Mouse (Mus musculus): Measurements from ENCODE around the gene Jam2. TPM values are rescaled to one million over a fixed set of nuclear protein-coding genes. Genes with fewer than 3 reads are reported as not detected.

The Jam2 gene
- polyA plus RNA-seq, 1 experiment from 2014 or later, result 7.4 TPM

DNA sequence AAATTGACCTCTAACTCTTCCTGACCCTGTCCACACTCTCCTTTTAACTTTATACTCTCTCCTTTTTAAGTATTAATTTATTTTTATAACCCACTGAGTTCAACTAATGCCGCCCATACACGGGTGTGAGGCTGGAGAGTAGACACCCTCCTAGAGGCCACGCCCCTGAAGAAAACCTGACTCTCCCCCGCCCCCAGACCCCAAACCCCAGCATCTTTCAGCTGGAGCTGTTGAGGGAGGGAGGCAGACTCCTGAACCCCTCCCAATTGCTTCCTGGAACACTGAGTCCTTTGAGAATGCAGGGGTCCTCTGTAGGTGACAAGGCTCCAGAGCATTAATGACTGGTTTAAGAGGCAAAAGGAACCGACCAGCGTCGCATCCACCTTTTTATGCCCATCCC lies 11.0 kb downstream of the Jam2 start:
- Histone ChIP-seq H3K36me3 (no peaks in the 10 kb centered on the region), H3K27ac (no peak overlapping the region), H3K4me1 (replicated peaks) (0 out of 2 replicates have a peak, but pooled peaks cover 3% of the 10 kb centered on the region), H3K27me3 (no peaks in the 10 kb centered on the region), H3K4me2 (no peak overlapping the region), H3K9me3 (replicated peaks) (no peaks in the 10 kb centered on the region), H3K9ac (no peak overlapping the region), H3K4me3 (no peak overlapping the region)
- WGBS, result 46% methylated on average over 7 of the region's 7 CpGs
- no peak for ATAC-seq (replicated peaks; ENCODE audit: insufficient number of reproducible peaks, insufficient read depth, low FRiP score, low read depth)

DNA sequence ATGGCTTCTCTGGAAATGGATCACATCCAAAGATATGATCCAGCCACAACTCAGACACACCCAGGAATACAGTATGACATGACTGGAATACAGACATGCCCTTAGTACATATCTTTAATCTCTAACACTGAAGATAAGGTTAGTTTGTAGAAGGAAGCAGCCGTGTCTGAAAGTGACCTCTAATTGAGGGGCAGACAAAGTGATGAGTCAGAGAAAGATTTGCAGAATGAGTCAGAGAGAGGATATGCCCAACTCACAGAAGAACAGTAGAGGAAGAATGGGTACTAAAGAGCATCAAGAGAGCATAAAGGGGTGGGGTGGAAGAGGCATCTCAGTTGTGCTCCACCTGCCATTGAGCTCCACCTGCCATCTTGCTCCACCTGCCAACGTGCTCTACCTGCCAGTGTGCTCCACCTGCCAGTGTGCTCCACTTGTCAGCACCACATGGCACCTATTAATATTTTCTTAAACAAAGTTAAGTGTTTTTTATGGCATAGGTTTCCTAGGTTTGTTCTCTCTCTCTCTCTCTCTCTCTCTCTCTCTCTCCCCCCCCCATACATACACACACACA lies 16.8 kb downstream of the Jam2 start:
- WGBS, result 49% methylated on average over 2 of the region's 2 CpGs

DNA sequence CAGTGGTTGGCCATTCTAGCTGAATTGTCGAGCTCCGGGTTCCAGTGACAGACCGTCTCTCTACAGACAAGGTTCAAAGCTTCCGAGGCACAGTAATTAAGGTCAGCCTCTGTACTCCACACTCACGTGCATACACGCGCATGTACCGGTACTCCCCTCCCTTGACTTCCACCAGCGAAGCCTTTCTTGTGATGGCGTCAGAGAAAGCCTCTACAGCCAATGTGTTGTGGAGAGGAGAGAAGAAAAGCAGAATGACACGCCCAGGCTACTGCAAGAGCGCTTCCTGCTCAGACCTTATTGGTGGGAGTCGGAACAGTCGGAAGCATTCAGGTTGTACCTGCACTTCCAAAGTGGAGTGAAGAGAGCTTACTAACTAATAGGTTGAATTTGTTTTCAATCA lies 19.5 kb downstream of the Jam2 start:
- H3K4me2 ChIP-seq, result no peak overlapping the region
- no peaks in the 10 kb centered on the region for H3K9me3 ChIP-seq (replicated peaks)
- no peak overlapping the region for H3K9ac ChIP-seq
- no peak overlapping the region for H3K4me3 ChIP-seq
- WGBS, result 87% methylated on average over 14 of the region's 14 CpGs
- no peak overlapping the region for H3K27ac ChIP-seq
- no peaks in the 10 kb centered on the region for H3K4me1 ChIP-seq (replicated peaks)
- ATAC-seq (replicated peaks; ENCODE audit: insufficient number of reproducible peaks, insufficient read depth, low FRiP score, low read depth), result no peak
- H3K36me3 ChIP-seq, result no peaks in the 10 kb centered on the region
- no peaks in the 10 kb centered on the region for H3K27me3 ChIP-seq

More for the DNA sequence above, 16.8 kb downstream of the Jam2 start:
- Histone ChIP-seq H3K27me3 (no peaks in the 10 kb centered on the region), H3K4me2 (no peak overlapping the region), H3K9me3 (replicated peaks) (no peaks in the 10 kb centered on the region), H3K27ac (no peak overlapping the region), H3K9ac (no peak overlapping the region), H3K4me1 (replicated peaks) (no peaks in the 10 kb centered on the region), H3K36me3 (no peaks in the 10 kb centered on the region), H3K4me3 (no peak overlapping the region)
- ATAC-seq (replicated peaks; ENCODE audit: insufficient number of reproducible peaks, insufficient read depth, low FRiP score, low read depth), result no peak

DNA sequence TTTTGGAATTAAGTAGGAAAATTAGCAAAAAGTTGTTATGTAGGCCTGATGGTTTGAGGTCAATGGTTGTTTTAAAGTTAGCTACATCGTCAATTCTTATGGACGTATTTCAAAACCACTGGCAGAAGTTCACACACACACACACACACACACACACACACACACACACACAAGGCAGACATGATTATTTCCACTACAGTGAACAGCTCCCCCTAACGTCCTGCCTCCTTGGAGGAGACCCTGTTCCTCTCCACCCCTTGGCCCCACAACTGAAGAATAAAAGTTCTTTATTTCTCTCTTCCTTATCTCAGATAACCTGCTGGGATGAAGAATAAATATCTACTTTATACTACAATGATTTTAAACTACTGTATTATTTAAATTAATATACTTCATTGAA lies 21.4 kb downstream of the Jam2 start:
- WGBS, result 60% methylated on average over 3 of the region's 3 CpGs
- ATAC-seq (replicated peaks; ENCODE audit: insufficient number of reproducible peaks, insufficient read depth, low FRiP score, low read depth), result no peak
- no peak overlapping the region for H3K9ac ChIP-seq
- no peaks in the 10 kb centered on the region for H3K4me1 ChIP-seq (replicated peaks)
- H3K36me3 ChIP-seq, result no peaks in the 10 kb centered on the region
- H3K4me2 ChIP-seq, result no peak overlapping the region
- no peaks in the 10 kb centered on the region for H3K27me3 ChIP-seq
- H3K4me3 ChIP-seq, result no peak overlapping the region
- no peaks in the 10 kb centered on the region for H3K9me3 ChIP-seq (replicated peaks)
- no peak overlapping the region for H3K27ac ChIP-seq

DNA sequence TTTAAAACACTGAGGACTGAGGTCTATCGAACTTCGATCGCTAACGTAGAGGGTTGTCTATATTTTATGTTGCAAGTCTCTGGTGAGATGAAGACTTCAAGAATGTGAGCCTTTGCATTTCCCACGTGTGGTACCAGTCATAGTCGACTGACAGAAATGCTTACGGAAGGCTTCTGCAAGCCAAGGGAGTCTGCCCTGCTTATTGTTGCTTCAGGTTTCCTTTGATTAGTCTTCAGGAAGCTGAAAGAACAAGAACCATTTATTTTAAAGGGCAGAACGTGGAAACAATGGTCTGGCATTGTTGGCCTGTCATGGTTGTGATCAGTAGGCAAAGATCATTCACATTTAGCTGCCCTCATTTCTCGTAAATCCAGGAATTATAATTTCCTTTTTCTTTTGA lies 22.8 kb downstream of the Jam2 start:
- no peak overlapping the region for H3K4me3 ChIP-seq
- no peak for ATAC-seq (replicated peaks; ENCODE audit: insufficient number of reproducible peaks, insufficient read depth, low FRiP score, low read depth)
- no peak overlapping the region for H3K9ac ChIP-seq
- no peaks in the 10 kb centered on the region for H3K27me3 ChIP-seq
- H3K27ac ChIP-seq, result no peak overlapping the region
- H3K4me2 ChIP-seq, result no peak overlapping the region
- no peaks in the 10 kb centered on the region for H3K36me3 ChIP-seq
- H3K9me3 ChIP-seq (replicated peaks), result no peaks in the 10 kb centered on the region
- H3K4me1 ChIP-seq (replicated peaks), result no peaks in the 10 kb centered on the region
- 73% methylated on average over 9 of the region's 9 CpGs for WGBS

DNA sequence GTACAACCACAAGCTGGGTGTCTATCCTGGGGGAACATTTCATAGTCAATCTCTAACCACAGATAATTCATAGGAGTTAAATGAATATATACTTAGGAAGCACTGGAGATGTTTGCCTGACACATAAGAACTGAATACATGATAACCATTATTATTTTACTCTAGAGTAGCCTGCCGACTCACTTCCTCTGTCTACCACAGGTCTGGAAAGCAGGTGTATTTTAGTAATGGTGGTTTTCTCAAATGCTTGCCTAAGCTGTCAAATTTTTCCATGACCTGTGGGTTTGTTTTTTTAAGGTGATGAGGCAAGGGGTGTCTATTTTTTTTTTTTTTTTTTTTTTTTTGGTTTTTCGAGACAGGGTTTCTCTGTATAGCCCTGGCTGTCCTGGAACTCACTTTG lies 26.1 kb downstream of the Jam2 start:
- H3K36me3 ChIP-seq, result no peaks in the 10 kb centered on the region
- no peak overlapping the region for H3K9ac ChIP-seq
- H3K4me2 ChIP-seq, result no peak overlapping the region
- peaks cover 7% of the 10 kb centered on the region; the same call in 1 of the 2 replicates for H3K4me1 ChIP-seq (replicated peaks)
- no peaks in the 10 kb centered on the region for H3K27me3 ChIP-seq
- no peak overlapping the region for H3K4me3 ChIP-seq
- no peak for ATAC-seq (replicated peaks; ENCODE audit: insufficient number of reproducible peaks, insufficient read depth, low FRiP score, low read depth)
- WGBS, result 80% methylated on average over 1 of the region's 2 CpGs
- no peak overlapping the region for H3K27ac ChIP-seq
- no peaks in the 10 kb centered on the region for H3K9me3 ChIP-seq (replicated peaks)

DNA sequence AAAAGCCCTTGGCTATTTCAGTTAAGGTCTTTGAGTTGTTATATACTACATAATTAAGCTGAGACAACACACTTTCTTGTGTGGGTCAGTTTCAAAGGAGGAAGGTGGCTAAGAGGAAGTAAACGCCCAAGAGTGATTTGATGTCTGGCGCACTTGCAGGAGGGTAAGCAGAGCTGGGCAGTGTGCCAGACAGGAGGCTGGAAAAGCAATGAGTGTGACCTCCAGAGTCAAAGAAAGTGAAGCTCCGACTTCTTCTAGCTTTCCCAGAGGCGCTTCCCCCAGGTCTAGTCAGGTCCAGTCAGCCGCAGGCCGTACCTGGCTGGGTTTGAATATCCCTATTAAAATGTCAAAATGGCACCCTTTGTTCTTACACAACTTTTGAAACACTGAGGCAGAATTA lies 28.3 kb downstream of the Jam2 start:
- no peak overlapping the region for H3K4me3 ChIP-seq
- peaks cover 7% of the 10 kb centered on the region; the same call in 1 of the 2 replicates for H3K4me1 ChIP-seq (replicated peaks)
- no peaks in the 10 kb centered on the region for H3K36me3 ChIP-seq
- no peak overlapping the region for H3K9ac ChIP-seq
- H3K27ac ChIP-seq, result peak overlapping the region; percentile 31; the same call in 1 of the 2 replicates
- WGBS, result 32% methylated on average over 6 of the region's 6 CpGs
- no peaks in the 10 kb centered on the region for H3K9me3 ChIP-seq (replicated peaks)
- no peaks in the 10 kb centered on the region for H3K27me3 ChIP-seq
- no peak overlapping the region for H3K4me2 ChIP-seq
- 0 out of 2 replicates have a peak, but pooled peaks have one; percentile 27 for ATAC-seq (replicated peaks; ENCODE audit: insufficient number of reproducible peaks, insufficient read depth, low FRiP score, low read depth)

DNA sequence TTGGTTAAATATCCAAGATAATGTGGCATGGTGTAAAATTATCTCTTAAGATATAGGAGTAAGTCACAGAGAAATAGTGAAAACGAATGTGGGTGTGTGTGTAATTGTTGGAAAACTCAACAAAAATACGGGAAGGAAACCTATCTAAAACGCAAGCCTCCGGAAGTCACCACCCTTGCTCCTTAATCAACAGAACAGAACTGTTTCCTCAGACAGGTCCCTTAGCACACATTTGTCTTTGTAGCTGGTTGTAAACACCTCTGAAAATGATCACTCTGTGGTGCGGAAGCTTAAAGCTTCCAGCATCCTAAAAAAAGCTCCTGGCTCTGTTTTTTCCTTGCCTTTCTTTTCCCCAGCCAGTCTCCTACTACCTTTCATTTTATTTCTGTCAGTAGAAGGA lies 30.9 kb downstream of the Jam2 start:
- Histone ChIP-seq H3K4me2 (no peak overlapping the region), H3K9ac (no peak overlapping the region), H3K4me1 (replicated peaks) (peaks cover 7% of the 10 kb centered on the region; the same call in 1 of the 2 replicates), H3K27ac (no peak overlapping the region), H3K36me3 (no peaks in the 10 kb centered on the region), H3K27me3 (no peaks in the 10 kb centered on the region), H3K4me3 (no peak overlapping the region), H3K9me3 (replicated peaks) (no peaks in the 10 kb centered on the region)
- WGBS, result 71% methylated on average over 5 of the region's 5 CpGs
- ATAC-seq (replicated peaks; ENCODE audit: insufficient number of reproducible peaks, insufficient read depth, low FRiP score, low read depth), result no peak

DNA sequence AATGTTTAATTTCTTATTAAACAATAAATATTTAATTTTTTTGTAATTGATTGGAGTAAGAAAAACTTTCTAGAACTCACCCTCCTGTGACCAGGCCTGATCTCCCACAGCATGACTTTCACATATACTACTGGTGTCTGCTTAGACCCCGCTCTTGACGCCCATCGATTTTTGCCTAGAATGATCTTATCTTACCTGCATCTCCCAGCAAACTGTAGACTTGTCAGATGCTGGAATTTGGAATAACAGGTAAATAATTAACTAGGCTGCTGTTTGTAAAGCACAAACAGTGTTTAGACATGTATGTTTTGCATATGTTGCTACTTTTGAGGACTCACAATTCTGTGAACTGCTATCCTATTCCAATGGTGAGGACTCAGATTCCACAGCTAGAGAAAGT lies 32.3 kb downstream of the Jam2 start:
- H3K4me3 ChIP-seq, result no peak overlapping the region
- no peak overlapping the region for H3K27ac ChIP-seq
- H3K9me3 ChIP-seq (replicated peaks), result no peaks in the 10 kb centered on the region
- ATAC-seq (replicated peaks; ENCODE audit: insufficient number of reproducible peaks, insufficient read depth, low FRiP score, low read depth), result no peak
- peaks cover 7% of the 10 kb centered on the region; the same call in 1 of the 2 replicates for H3K4me1 ChIP-seq (replicated peaks)
- no peak overlapping the region for H3K4me2 ChIP-seq
- WGBS, result 91% methylated on average over 3 of the region's 3 CpGs
- no peak overlapping the region for H3K9ac ChIP-seq
- no peaks in the 10 kb centered on the region for H3K36me3 ChIP-seq
- no peaks in the 10 kb centered on the region for H3K27me3 ChIP-seq

DNA sequence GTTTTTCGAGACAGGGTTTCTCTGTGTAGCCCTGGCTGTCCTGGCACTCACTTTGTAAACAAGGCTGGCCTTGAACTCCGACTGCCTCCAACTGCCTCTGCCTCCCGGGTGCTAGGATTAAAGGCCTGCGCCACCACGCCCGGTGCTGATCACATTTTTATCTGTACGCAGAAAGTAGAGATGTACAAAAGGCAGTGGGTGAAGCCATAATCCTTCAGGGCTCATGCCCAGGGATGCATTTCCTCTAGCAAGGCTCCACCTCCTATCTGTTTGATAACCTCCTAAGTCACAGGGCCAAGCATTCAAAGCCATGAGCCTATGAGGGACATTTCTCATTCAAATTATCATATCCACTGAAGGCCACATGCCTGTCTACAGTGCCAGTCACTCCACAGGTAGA lies 34.0 kb downstream of the Jam2 start:
- H3K36me3 ChIP-seq, result no peaks in the 10 kb centered on the region
- 87% methylated on average over 7 of the region's 7 CpGs for WGBS
- ATAC-seq (replicated peaks; ENCODE audit: insufficient number of reproducible peaks, insufficient read depth, low FRiP score, low read depth), result no peak
- no peaks in the 10 kb centered on the region for H3K27me3 ChIP-seq
- H3K4me2 ChIP-seq, result no peak overlapping the region
- H3K9ac ChIP-seq, result no peak overlapping the region
- H3K9me3 ChIP-seq (replicated peaks), result no peaks in the 10 kb centered on the region
- no peak overlapping the region for H3K27ac ChIP-seq
- no peaks in the 10 kb centered on the region for H3K4me1 ChIP-seq (replicated peaks)
- H3K4me3 ChIP-seq, result no peak overlapping the region

DNA sequence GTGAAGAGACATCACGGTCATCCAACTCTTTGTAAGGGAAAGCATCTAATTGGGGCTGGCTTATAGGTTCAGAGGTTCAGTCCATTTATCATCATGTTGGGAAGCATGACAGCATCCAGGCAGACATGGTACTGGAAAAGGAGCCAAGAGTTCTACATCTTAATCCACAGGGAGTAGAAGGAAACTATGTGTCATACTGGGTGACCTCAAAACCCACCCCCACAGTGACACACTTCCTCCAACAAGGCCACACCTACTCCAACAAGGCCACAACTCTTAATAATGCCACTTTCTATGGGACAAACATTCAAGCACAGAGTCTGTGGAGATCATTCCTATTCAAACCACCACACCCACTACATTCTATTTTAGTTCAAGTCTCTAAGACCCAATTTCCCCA lies 36.3 kb downstream of the Jam2 start:
- Histone ChIP-seq H3K36me3 (no peaks in the 10 kb centered on the region), H3K27ac (no peak overlapping the region), H3K4me3 (no peak overlapping the region), H3K9ac (no peak overlapping the region), H3K4me2 (no peak overlapping the region), H3K27me3 (no peaks in the 10 kb centered on the region), H3K9me3 (replicated peaks) (no peaks in the 10 kb centered on the region), H3K4me1 (replicated peaks) (no peaks in the 10 kb centered on the region)
- 76% methylated on average over 1 of the region's 1 CpGs for WGBS
- no peak for ATAC-seq (replicated peaks; ENCODE audit: insufficient number of reproducible peaks, insufficient read depth, low FRiP score, low read depth)

DNA sequence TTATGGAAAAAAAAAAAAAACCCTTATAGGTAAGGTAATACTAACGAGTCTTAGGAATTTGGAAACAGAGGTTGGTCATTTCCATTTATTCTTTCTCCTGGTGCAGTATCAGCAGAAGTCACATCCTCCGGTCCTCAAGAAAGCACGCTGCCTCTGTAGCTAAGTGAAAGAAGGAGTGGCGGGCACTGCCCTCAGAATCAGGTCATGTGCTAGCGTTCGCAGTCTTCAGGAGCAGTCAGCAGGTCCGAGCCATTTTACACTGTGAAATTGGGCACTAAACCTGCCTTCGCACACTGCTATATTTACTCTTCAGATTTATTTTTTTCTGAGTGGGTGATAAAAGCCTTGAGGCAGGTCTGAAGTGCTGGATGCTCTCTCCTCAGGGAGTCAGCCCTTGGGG lies 39.9 kb downstream of the Jam2 start:
- no peak for ATAC-seq (replicated peaks; ENCODE audit: insufficient number of reproducible peaks, insufficient read depth, low FRiP score, low read depth)
- Histone ChIP-seq H3K9me3 (replicated peaks) (no peaks in the 10 kb centered on the region), H3K27ac (no peak overlapping the region), H3K27me3 (no peaks in the 10 kb centered on the region), H3K4me2 (no peak overlapping the region), H3K9ac (no peak overlapping the region), H3K36me3 (no peaks in the 10 kb centered on the region), H3K4me3 (no peak overlapping the region), H3K4me1 (replicated peaks) (no peaks in the 10 kb centered on the region)
- 76% methylated on average over 8 of the region's 8 CpGs for WGBS
